Mouse (Mus musculus) limb, embryonic 12.5 days (tissue): ENCODE data around the gene Nell1. TPM values are rescaled to one million over a fixed set of nuclear protein-coding genes. Genes with fewer than 3 reads are reported as not detected.

Experiments used
- ATAC-seq: fragments of 200-750 bp; cut with Nextera tagmentation; 2 replicates; pipeline ENCODE4 v1.8.0; 2017; ENCODE audit warnings: low read depth, moderate TSS enrichment; ENCODE audit not compliant: insufficient number of reproducible peaks, insufficient read depth, low FRiP score, low TSS enrichment
- H3K27ac ChIP-seq: fragments of 300-500 bp; sonication (generic); 2 replicates; pipeline ENCODE4 v1.5.1; 2016; ENCODE audit warnings: mild to moderate bottlenecking, moderate library complexity
- H3K27me3 ChIP-seq: fragments of 300-500 bp; sonication (generic); 2 replicates; pipeline ENCODE4 v1.6.1; 2016; ENCODE audit warnings: mild to moderate bottlenecking, moderate library complexity
- H3K36me3 ChIP-seq: fragments of 300-500 bp; sonication (generic); 2 replicates; pipeline ENCODE4 v1.6.1; 2016; ENCODE audit warnings: mild to moderate bottlenecking, moderate library complexity
- H3K4me1 ChIP-seq: fragments of 300-500 bp; sonication (generic); replicated peaks from 2 replicates; pipeline ENCODE4 v1.6.1; 2016
- H3K4me2 ChIP-seq: fragments of 300-500 bp; sonication (generic); 2 replicates; pipeline ENCODE4 v1.6.1; 2016; ENCODE audit warnings: mild to moderate bottlenecking, moderate library complexity
- H3K4me3 ChIP-seq: fragments of 300-500 bp; sonication (generic); replicated peaks from 2 replicates; pipeline ENCODE4 v1.5.1; 2016; ENCODE audit warnings: mild to moderate bottlenecking
- H3K9ac ChIP-seq: fragments of 300-500 bp; sonication (generic); replicated peaks from 2 replicates; pipeline ENCODE4 v1.6.1; 2016; ENCODE audit warnings: mild to moderate bottlenecking, moderate library complexity
- H3K9me3 ChIP-seq: fragments of 300-500 bp; sonication (generic); 2 replicates; pipeline ENCODE4 v1.6.1; 2016; ENCODE audit warnings: mild to moderate bottlenecking, moderate library complexity
- WGBS: fragments of 180-500 bp; shearing (Covaris S2); methylation state at CpG from one replicate; pipeline ENCODE4 v1.1.7; 2016; 5-methylcytosine and 5-hydroxymethylcytosine counted together
- polyA plus RNA-seq: library from polyadenylated mRNA; unstranded; fragments of >200 nt; fragmentation: Nextera tagmentation; extraction: Ambion mirVana; gene quantifications from 2 replicates; pipeline ENCODE4 v1.2.1, GENCODE M21; 2016

Nell1 gene
- polyA plus RNA-seq, 1 experiment from 2014 or later, result 2.6 TPM

GRCm38 (mm10) chr7:50053704-50054103, 79.0 kb downstream of the Nell1 start:
- Histone ChIP-seq H3K4me1 (no peaks in the 10 kb centered on the region), H3K4me2 (no peak overlapping the region), H3K27ac (no peak overlapping the region), H3K9ac (no peak overlapping the region), H3K9me3 (no peaks in the 10 kb centered on the region), H3K27me3 (no peaks in the 10 kb centered on the region), H3K4me3 (no peak overlapping the region), H3K36me3 (no peaks in the 10 kb centered on the region)
- WGBS, result 83% methylated on average over 2 of the region's 2 CpGs
- ATAC-seq, result no peak

DNA sequence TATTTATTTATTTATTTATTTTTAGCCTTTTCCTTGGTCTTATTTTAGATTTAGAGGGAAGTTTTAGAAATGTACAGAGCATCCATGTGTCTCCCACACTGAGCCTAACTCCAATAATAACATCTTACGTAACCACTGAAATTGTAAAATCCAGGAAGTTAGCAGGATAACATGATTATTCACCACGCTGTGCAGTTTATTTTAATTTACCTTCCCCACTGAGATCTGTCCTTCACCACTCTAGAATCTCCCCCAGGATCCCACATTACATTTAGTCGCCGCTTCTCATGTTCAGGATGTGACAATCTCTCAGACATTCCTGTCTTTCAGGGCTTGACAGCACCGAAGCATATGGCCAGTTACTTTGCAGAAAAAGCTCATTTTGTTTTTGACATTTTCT, 119.8 kb downstream of the Nell1 start:
- no peak overlapping the region for H3K4me3 ChIP-seq
- no peak overlapping the region for H3K9ac ChIP-seq
- no peaks in the 10 kb centered on the region for H3K4me1 ChIP-seq
- no peaks in the 10 kb centered on the region for H3K9me3 ChIP-seq
- no peaks in the 10 kb centered on the region for H3K36me3 ChIP-seq
- H3K27ac ChIP-seq, result no peak overlapping the region
- no peak overlapping the region for H3K4me2 ChIP-seq
- no peak for ATAC-seq
- 81% methylated on average over 5 of the region's 5 CpGs for WGBS
- no peaks in the 10 kb centered on the region for H3K27me3 ChIP-seq

DNA sequence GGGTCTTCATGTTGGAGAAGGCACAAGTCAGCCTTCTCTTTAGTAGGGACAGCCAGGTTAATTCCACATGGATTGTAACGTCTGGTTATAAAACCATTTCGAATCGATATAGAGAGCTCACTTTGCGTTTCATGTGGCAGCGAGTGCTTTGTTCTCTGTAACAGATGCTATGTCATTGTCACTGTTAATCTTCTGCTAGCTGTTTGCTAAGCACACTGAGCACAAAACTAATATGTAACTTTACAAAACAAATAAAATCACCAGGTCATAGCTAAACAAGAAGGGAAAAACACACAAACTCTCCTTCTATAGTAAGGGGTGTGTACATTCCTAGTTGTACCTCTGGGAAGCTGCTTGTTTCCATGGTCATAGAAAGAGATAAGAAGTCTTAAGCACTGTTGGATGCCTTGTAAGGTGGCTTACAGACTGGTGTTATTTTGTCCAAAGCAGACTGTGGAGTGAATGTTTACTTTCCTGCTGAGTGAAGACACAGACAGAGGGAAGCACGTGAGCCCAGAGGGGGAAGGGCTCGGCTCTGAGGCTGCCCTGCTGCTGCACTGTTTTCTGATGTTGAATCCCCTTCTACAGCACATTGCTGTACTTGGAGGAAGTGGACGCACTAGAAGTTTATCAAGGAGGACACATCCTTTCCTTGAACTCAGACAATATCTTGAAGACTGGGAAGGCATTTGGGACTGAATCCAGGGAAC, 131.1 kb downstream of the Nell1 start:
- Histone ChIP-seq H3K4me1 (no peaks in the 10 kb centered on the region), H3K27ac (no peak overlapping the region), H3K36me3 (no peaks in the 10 kb centered on the region), H3K27me3 (no peaks in the 10 kb centered on the region), H3K9me3 (no peaks in the 10 kb centered on the region), H3K4me3 (no peak overlapping the region), H3K4me2 (no peak overlapping the region), H3K9ac (no peak overlapping the region)
- no peak for ATAC-seq
- WGBS, result 33% methylated on average over 8 of the region's 8 CpGs

- no peak overlapping the region for H3K4me3 ChIP-seq
Observed at GRCm38 (mm10) chr7:50107261-50107660, 132.6 kb downstream of the Nell1 start.

DNA sequence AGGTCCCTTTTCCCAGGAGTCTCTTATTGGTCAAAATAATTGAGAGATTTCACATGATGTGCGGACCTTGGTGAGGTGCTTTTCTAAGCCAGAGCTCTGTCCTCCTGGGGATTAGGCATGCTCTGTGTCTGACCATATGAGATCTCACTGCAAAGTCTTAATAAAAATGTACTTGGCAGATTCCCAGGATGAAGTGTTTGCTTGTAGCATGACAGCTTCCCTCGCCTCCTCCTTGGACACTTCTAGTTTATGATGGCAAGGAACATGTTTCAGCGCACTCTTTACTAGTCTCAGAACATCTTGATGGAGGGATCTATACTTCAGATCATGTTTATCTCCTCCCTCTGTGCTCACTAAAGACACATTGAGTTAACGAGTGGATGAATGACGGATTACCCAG, 143.7 kb downstream of the Nell1 start:
- no peak for ATAC-seq
- Histone ChIP-seq H3K9ac (no peak overlapping the region), H3K27me3 (no peaks in the 10 kb centered on the region), H3K27ac (no peak overlapping the region), H3K4me2 (no peak overlapping the region), H3K36me3 (no peaks in the 10 kb centered on the region), H3K4me3 (no peak overlapping the region), H3K4me1 (no peaks in the 10 kb centered on the region), H3K9me3 (no peaks in the 10 kb centered on the region)
- 90% methylated on average over 5 of the region's 5 CpGs for WGBS

More at GRCm38 (mm10) chr7:50107261-50107660, 132.6 kb downstream of the Nell1 start:
- H3K27me3 ChIP-seq, result no peaks in the 10 kb centered on the region
- H3K4me2 ChIP-seq, result no peak overlapping the region
- H3K27ac ChIP-seq, result no peak overlapping the region
- H3K36me3 ChIP-seq, result no peaks in the 10 kb centered on the region
- no peaks in the 10 kb centered on the region for H3K4me1 ChIP-seq
- no peak overlapping the region for H3K9ac ChIP-seq
- no peak for ATAC-seq
- H3K9me3 ChIP-seq, result no peaks in the 10 kb centered on the region
- 82% methylated on average over 2 of the region's 2 CpGs for WGBS

- H3K27ac ChIP-seq, result no peak overlapping the region
- no peak overlapping the region for H3K4me2 ChIP-seq
- no peaks in the 10 kb centered on the region for H3K4me1 ChIP-seq
- 86% methylated on average over 3 of the region's 3 CpGs for WGBS
- H3K27me3 ChIP-seq, result no peaks in the 10 kb centered on the region
- no peak overlapping the region for H3K4me3 ChIP-seq
- no peaks in the 10 kb centered on the region for H3K9me3 ChIP-seq
- no peak for ATAC-seq
- H3K36me3 ChIP-seq, result no peaks in the 10 kb centered on the region
- H3K9ac ChIP-seq, result no peak overlapping the region
Observed at GRCm38 (mm10) chr7:50137706-50138105, 163.0 kb downstream of the Nell1 start.

DNA sequence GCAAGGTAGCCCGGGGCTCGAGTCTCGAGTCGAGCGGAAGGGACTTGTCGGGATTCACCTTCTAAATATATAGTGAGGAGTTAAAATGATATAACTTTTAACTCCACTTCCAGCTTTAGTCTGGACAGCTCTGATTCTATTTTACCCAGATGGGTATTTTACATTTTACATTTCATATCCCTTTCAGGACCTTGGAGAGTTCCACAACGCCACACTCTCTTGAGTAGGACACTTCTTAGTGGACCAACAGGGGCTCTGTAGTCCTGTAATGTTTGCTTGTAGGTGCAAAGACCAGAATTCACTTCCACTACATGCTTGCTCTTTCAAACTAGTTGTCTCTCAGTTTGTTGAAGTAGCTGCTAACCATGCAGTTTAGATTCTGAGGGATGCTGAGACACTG, 174.7 kb downstream of the Nell1 start:
- ATAC-seq, result no peak
- no peaks in the 10 kb centered on the region for H3K27me3 ChIP-seq
- no peak overlapping the region for H3K27ac ChIP-seq
- no peaks in the 10 kb centered on the region for H3K36me3 ChIP-seq
- 94% methylated on average over 7 of the region's 7 CpGs for WGBS
- H3K4me1 ChIP-seq, result no peaks in the 10 kb centered on the region
- no peak overlapping the region for H3K4me3 ChIP-seq
- H3K9ac ChIP-seq, result no peak overlapping the region
- no peaks in the 10 kb centered on the region for H3K9me3 ChIP-seq
- no peak overlapping the region for H3K4me2 ChIP-seq

DNA sequence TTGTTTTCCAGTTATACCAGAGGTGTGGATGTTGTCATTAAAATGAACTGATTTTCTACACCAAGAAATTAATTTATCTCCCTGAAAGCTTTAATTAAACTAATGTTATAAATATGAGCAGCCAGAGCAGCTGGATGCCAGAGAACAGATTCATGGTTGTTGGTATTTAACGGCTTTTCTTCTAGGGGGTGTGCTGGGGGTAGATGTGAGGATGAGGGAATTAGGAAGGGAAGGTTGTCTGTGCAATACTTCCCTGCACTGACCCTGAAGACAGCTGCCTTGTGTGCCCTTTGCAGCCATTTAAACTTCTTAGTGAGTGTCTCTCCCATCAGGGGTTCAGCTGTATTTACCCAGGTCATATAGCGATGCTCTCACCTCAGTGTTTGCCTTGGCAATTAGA, 176.2 kb downstream of the Nell1 start:
- Histone ChIP-seq H3K4me3 (no peak overlapping the region), H3K9ac (no peak overlapping the region), H3K4me1 (no peaks in the 10 kb centered on the region), H3K4me2 (no peak overlapping the region), H3K9me3 (no peaks in the 10 kb centered on the region), H3K27ac (no peak overlapping the region), H3K36me3 (no peaks in the 10 kb centered on the region), H3K27me3 (no peaks in the 10 kb centered on the region)
- WGBS, result 73% methylated on average over 2 of the region's 2 CpGs
- ATAC-seq, result no peak

DNA sequence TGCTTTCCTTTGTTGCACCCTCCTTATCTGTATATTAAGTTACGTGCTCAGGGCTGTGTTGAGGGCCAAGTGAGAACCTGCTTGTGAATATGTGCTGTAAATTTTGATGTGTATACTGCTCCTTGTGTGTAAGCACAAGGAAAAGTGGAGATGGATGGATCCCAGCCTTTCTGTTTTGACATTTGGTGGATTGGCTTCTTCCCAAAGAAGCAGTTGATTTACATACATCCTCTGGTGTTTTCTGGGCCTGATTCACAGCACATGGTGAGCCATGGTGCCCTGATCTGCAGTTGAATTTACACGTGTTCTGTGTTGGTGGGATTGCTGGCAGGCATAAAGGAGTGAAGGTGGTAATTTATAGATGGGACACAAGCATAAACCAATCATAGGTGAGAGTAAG, 179.0 kb downstream of the Nell1 start:
- Histone ChIP-seq H3K4me3 (no peak overlapping the region), H3K27me3 (no peaks in the 10 kb centered on the region), H3K4me2 (no peak overlapping the region), H3K9me3 (no peaks in the 10 kb centered on the region), H3K4me1 (no peaks in the 10 kb centered on the region), H3K27ac (no peak overlapping the region), H3K9ac (no peak overlapping the region), H3K36me3 (no peaks in the 10 kb centered on the region)
- ATAC-seq, result no peak
- WGBS, result 72% methylated on average over 2 of the region's 2 CpGs

DNA sequence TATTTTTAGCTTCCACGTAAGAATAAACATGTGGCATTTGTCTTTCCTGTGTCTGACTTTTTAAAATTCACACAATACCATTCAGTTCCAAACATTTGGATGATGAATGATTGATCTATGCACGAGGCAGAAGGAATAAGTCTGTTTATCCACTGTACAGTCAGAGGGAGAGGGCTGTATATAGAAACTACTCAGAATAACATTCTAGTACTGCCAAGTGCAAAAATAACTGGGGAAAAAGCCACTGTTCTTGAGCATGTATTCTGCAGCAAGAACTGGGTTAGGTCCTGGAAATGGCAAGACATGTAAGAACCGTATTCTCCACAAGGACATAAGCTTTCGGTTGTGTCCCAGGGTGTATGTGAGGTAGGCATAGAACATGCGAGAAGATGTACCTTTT, 187.9 kb downstream of the Nell1 start:
- H3K4me2 ChIP-seq, result no peak overlapping the region
- H3K27ac ChIP-seq, result no peak overlapping the region
- no peaks in the 10 kb centered on the region for H3K36me3 ChIP-seq
- H3K9me3 ChIP-seq, result 0 out of 2 replicates have a peak, but pooled peaks cover 9% of the 10 kb centered on the region
- no peak for ATAC-seq
- H3K9ac ChIP-seq, result no peak overlapping the region
- H3K4me3 ChIP-seq, result no peak overlapping the region
- H3K27me3 ChIP-seq, result no peaks in the 10 kb centered on the region
- WGBS, result 90% methylated on average over 5 of the region's 5 CpGs
- no peaks in the 10 kb centered on the region for H3K4me1 ChIP-seq

GRCm38 (mm10) chr7:50168778-50169177, 194.1 kb downstream of the Nell1 start:
- ATAC-seq, result peak; percentile 42; the same call in 1 of the 2 replicates
- no peaks in the 10 kb centered on the region for H3K36me3 ChIP-seq
- no peaks in the 10 kb centered on the region for H3K9me3 ChIP-seq
- H3K9ac ChIP-seq, result no peak overlapping the region
- H3K4me2 ChIP-seq, result no peak overlapping the region
- H3K27ac ChIP-seq, result no peak overlapping the region
- no peak overlapping the region for H3K4me3 ChIP-seq
- no peaks in the 10 kb centered on the region for H3K27me3 ChIP-seq
- peaks cover 8% of the 10 kb centered on the region for H3K4me1 ChIP-seq

DNA sequence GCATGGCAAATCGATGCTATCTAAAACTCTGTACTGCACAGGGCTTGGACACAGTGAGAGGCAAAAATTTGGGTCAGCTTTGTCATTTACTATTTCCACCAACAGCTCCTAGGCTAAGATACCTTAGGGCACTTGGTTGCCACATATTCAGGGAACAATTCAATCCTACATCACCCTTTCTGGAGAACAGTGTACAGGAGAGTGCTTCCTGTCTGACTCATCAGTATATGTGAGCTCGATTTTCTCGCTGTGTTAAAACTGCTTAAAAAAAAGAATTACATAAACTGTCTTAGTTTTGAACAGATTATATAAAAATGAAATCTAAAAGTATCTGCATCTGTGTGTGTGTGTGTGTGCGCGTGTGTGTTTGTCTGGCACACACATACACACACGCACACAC, 211.6 kb downstream of the Nell1 start:
- WGBS, result 93% methylated on average over 6 of the region's 6 CpGs
- Histone ChIP-seq H3K9me3 (no peaks in the 10 kb centered on the region), H3K9ac (no peak overlapping the region), H3K4me3 (no peak overlapping the region), H3K4me1 (no peaks in the 10 kb centered on the region), H3K27ac (no peak overlapping the region), H3K27me3 (no peaks in the 10 kb centered on the region), H3K36me3 (no peaks in the 10 kb centered on the region), H3K4me2 (no peak overlapping the region)
- ATAC-seq, result no peak
